Mouse (Mus musculus) urinary bladder, postnatal 0 days (tissue): ENCODE results near the gene Asb15. TPM values are rescaled to one million over a fixed set of nuclear protein-coding genes. Genes with fewer than 3 reads are reported as not detected.

ENCODE experiments used
- polyA plus RNA-seq: library from polyadenylated mRNA; unstranded; fragments of >200 nt; fragmentation: Nextera tagmentation; extraction: Ambion mirVana; gene quantifications from 2 replicates; pipeline ENCODE4 v1.2.1, GENCODE M21; 2015

Asb15 gene
- polyA plus RNA-seq, result 0.04 and 0.07 TPM in 2 replicates

DNA sequence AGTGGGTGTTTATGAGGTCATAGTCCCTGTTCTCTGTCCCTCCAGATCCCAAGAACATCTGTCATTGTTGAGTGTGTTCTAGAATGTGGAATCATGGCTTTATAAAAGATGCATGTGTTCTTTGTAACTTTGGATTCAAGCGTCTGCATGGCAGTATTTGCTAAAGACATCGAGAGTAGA, at the start of gene Asb15:
TSS of gene Asb15 (plus strand) at position 81 of the 180 bp plus-strand sequence.

DNA sequence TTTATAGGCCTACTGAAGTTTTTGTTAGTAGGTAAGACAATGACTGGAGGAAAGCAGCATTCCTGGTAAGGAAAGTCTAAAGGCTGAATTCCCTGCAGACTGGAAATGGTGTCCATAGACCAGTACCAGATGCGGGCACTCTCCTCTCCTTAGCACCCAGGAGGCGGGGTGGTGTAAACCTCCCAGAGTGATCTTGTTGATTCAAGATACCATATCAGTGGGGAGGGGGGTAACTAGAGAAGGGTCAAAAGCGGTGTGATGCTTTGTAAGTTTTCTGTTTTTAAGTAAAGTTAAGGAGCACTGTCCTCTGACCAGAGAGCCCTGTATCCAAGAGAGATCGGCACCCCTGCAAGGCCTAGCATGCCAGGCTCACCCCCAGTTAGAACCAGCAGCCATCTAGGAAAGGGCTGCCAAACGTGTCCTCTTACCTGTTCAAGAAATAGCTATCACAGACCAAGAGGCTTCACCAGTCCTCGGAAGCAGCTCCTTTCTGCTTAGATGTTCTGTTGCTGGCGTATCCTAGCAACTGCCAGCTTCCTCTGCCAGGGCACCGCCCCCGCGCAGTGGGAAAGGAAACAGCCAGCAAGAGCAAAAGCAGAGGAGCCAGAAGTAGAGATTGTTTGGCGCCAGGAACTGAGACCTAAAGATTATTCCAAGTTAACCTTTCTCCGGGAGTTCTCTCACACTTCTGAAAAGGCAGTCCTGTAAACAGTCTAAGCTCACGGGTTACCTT, 13.2 kb upstream of the Asb15 start, which contains the start of gene Iqub:
TSS of gene Iqub (minus strand) at position 516 of the 733 bp plus-strand sequence.

DNA sequence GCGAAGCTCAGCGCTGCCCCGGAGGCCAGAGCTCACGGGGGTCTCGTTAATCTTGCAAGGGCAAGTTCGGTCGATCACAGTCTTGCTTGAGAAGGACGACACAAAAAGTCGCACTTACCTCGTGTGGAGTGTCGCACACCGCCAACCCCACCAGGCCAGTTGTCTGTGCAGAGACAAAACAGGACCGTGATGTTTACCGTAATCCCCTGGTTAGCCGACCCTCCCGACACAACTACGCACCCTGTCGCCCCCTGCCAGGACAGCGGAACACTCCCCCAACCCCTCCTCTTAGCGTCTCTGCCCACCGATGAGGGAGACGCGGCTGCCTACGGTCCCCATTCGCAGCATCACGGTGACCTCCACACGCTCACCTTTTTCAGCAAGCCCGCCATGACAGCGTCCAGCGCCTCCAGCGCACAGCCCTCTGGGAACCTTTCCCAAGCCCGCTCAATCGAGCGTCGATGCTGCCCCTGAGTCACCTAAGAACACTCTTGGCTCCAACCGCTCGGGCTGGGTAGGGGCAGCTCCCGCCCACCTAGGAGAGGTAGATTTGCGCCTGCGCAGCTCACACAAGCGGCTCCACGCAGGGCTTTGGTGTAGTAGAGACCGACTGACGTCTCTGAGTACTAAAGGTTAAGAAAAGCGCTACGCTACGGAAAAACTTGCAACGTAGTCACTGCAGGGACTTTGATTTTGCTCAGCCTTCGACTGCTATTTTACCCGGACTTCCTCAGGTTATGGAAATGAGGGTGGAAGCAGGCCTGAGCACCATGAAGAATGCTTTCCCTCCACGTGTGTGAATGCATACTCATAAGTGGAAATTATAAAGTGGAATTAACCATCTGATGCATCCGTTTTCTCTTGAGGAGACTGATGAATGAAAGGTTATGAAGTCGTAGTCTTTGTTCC, 535 bp upstream of the Asb15 start, which contains the start of gene Ndufa5:
TSS of gene Ndufa5 (minus strand) at position 859 of the 909 bp plus-strand sequence.

DNA sequence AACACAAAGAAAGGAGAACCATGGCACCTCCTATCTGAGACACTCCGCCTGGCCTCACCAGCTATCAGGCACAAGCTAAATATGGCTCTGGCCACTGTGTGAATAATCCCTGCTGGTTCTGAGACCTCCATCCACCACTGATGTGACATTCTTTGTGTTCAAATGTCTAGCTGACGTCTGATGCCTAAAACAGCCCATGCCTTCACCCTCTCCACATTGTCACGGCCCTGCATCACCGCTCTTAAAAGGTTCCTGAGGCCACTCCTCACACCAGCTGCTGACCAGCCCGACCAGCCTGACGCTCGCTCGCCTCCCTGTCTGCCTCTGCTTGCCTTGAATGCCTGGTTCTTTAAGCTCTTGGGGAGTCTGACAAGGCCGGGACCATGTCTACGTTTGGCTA, 69.6 kb downstream of the Asb15 start, which contains the start of gene Lmod2:
TSS of gene Lmod2 (plus strand) at position 263 of the 400 bp plus-strand sequence.

Other genes with a start within 250 kb of the Asb15 start
- gene Iqub, start 13.1 kb upstream of the Asb15 start, polyA plus RNA-seq, result 0.04 TPM in 1 of 2 replicates, not detected in the other
- 433 and 453 TPM in 2 replicates for gene Ndufa5, start 131 bp upstream of the Asb15 start, polyA plus RNA-seq
- not detected in 2 replicates for gene Lmod2, start 69.6 kb downstream of the Asb15 start, polyA plus RNA-seq
- 60.1 and 72.3 TPM in 2 replicates for gene Wasl, start 136.9 kb downstream of the Asb15 start, polyA plus RNA-seq
- gene Hyal6, start 205.1 kb downstream of the Asb15 start, polyA plus RNA-seq, result not detected in 2 replicates
- not detected in 2 replicates for gene Hyal4, start 220.2 kb downstream of the Asb15 start, polyA plus RNA-seq